Mouse (Mus musculus): ENCODE measurements around the gene Cbx1. TPM values are rescaled to one million over a fixed set of nuclear protein-coding genes. Genes with fewer than 3 reads are reported as not detected.

Cbx1 gene
- total RNA-seq (2017): 31.6 to 66.7 TPM (median 54.0 TPM) in 3 replicates

DNA sequence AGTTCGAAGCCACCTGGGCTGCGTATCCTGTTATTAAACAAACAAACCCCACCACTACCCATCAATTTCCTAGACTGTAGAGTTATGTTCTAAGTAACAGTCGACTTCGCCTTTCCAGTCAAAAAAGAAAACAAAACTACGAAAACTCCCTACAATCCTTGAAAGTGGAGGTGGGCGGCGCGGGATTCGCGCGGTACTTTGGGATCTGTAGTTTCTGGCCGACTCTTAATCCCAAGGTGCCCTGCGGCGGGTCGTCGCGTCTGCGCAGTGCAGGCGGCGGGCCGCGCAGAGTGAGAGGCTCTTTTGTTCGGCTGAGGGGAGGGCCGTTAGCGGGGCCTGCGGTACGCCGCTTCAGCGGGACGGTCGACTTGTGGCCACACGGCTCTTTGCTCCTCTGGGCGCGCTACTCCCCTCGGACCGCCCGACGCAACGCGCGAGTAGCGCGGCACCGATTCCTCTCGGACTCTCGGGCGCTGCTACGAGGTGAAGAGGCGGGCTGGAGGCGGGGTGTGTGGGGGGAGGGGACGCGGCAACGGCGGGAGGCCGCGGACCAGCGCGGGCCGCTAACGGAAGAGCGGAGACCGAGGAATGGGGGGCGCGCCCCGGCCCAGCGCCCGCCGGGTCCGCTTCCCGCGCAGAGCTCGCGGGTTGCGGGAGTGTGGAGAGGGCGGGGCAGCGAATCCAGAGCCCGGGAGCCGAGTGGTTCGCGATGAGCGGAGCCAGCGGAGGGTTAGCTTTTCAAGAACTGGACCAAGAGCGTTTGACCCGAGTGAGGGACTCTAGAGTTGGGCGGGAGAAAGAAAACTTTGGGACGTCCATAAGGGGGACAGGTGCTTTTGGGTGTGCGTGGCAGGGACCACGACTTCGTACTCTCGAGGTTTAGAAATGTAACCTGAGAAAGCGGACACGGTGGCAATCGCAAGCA is at the start of gene Cbx1:
Gene Cbx1, plus strand, starts transcription at position 257 of the 925 bp plus-strand sequence.
- ATAC-seq (replicated peaks; ENCODE audit: insufficient number of reproducible peaks, low FRiP score, low TSS enrichment, poor library complexity, severe bottlenecking): peak; percentile 95

DNA sequence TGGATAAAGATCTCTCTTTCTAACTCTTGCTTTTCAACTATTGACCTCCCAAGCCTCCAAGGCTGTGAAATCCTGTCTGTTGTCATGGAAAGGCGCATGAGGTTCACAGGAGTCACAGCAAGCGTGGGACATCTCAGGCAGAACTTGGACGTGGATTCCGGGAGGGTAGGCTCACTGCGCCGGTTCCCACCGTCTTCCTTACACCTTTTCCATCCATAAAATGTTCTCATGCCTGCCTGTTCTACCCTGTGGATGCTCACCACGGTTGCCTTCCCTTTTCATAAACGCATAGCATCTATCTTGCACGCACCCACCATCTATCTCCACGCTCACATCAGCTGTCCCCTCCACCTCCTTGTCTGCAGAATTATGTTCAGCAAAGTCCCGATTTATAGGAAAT is 48.1 kb upstream of the Cbx1 start:
- ATAC-seq (replicated peaks; ENCODE audit: insufficient number of reproducible peaks, low FRiP score, low TSS enrichment, poor library complexity, severe bottlenecking): no peak

DNA sequence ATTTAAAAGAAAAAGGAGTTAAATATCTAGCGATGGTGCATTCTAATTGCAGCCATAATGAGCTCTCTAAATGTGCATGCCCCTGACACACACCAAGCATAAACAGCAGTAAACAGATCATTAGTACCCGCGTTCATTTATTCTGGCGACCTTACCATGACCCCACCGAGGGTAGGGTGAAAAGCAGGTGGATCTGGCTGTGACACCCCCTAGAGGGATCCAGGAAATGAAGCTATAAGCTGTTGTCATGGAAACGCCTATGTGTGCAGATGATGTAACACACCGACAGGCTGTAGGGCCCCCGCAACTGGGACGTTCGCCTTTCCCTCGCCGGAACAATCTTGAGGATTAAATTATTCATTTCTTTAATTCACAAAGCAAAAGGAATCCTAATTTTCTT is 46.9 kb upstream of the Cbx1 start:
- no peak for ATAC-seq (replicated peaks; ENCODE audit: insufficient number of reproducible peaks, low FRiP score, low TSS enrichment, poor library complexity, severe bottlenecking)

DNA sequence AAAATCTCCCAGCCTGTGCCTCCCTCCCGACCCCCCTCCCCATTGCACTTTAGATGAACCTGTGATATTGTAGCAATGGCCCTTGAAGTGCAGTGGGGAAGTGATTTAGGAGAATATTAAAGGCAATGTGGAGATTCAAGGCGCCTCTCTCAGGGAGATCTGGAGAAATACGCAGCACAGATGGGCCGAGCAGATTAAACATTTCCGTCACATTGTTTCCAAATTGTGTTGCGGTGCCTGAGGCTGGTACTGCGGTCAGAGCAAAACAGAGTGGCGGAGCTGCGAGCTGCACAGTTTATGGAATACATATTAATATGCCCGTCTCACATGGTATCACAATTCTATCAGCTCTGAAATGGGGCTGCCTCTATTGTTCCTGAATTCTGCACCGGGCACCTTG is 45.9 kb upstream of the Cbx1 start:
- no peak for ATAC-seq (replicated peaks; ENCODE audit: insufficient number of reproducible peaks, low FRiP score, low TSS enrichment, poor library complexity, severe bottlenecking)

DNA sequence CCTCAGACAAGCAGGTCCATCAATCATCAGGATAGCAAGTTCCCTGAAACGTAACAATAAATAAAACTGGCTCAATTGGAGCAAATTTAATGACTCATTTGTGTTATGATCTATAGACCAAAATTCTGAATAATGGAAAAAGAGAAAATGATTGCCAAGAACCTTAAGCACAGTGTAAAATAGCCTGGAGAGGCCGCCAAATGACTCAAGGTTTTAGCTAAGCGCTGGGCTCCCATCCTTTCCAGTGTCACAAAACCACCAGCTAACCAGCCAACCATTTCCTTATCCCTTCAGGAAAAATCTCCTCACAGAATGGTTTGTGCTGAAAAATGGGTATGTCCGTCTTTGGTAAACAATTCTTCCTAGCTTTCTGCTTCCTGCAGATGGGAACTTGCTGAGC is 45.0 kb upstream of the Cbx1 start:
- ATAC-seq (replicated peaks; ENCODE audit: insufficient number of reproducible peaks, low FRiP score, low TSS enrichment, poor library complexity, severe bottlenecking): no peak

DNA sequence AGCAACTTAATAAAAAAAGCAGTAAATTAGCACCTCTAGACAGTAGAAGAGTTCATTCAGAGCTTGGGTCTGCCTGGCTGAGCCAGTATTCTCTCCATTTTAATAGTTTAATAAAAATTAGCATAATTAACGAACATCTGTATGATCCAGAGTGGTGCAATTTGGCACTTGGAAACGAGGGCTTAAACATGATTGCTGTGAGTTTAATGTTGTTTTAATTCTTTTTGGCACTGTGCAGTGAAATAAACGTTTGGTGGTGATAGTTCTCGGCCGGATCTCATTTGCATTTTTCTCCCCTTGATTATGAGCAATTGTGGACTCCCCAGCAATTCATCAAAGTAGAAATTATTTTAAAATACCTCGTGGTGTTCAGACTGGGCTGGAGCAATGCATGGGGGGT is 42.3 kb upstream of the Cbx1 start:
- ATAC-seq (replicated peaks; ENCODE audit: insufficient number of reproducible peaks, low FRiP score, low TSS enrichment, poor library complexity, severe bottlenecking): no peak

DNA sequence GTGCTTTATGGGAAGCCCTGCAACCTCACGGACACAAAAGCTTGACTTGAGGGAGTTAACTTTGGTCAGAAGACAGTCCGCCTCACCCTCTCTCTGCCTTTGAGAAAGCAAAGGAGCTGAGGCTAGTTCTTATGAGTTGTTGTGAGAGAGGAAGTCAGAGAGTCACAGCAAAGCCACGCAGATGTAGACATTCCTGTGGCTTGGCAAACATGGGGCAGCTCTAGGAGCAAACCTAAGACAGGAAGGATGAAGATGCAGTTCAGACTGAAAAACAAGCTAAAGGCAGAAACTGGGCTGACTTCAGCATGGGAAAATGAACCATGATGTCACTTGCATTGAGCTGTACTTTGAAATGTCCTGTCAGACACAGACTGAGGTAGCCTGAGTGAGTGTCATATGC is 41.4 kb upstream of the Cbx1 start:
- no peak for ATAC-seq (replicated peaks; ENCODE audit: insufficient number of reproducible peaks, low FRiP score, low TSS enrichment, poor library complexity, severe bottlenecking)

DNA sequence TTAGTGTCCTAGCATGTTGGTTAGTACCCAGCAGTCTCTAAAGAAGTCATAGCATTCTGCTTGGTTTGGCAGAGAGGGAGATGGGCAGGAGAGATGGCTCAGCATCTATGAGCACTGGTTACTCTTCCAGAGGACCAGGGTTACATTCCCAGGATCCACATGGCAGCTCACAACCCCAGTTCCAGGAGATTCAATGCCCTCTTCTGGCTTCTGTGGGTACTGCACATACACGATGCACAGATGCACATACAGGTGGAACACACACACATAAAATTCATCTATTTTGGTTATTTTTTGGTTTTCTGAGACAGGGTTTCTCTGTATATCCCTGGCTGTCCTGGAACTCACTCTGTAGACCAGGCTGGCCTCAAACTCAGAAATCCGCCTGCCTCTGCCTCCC is 33.6 kb upstream of the Cbx1 start:
- no peak for ATAC-seq (replicated peaks; ENCODE audit: insufficient number of reproducible peaks, low FRiP score, low TSS enrichment, poor library complexity, severe bottlenecking)

DNA sequence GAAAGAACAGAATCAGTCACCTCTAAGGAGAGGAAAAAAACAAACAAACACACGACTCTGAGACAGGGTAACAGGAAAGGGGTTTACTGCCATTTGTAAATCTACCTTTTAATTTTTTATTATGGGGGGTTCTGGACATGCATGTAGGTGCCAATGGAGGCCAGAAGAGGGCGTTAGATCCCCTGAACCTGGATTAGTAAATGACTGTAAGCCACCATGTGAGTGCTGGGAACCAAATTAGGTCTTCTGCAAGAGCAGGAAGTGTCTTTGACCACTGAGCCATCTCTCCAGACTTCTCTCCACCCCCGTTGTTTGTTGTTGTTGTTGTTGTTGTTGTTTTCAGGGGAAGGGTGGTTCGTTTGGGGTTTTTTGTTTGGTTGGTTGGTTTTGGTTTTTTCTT is 31.5 kb upstream of the Cbx1 start:
- ATAC-seq (replicated peaks; ENCODE audit: insufficient number of reproducible peaks, low FRiP score, low TSS enrichment, poor library complexity, severe bottlenecking): no peak

DNA sequence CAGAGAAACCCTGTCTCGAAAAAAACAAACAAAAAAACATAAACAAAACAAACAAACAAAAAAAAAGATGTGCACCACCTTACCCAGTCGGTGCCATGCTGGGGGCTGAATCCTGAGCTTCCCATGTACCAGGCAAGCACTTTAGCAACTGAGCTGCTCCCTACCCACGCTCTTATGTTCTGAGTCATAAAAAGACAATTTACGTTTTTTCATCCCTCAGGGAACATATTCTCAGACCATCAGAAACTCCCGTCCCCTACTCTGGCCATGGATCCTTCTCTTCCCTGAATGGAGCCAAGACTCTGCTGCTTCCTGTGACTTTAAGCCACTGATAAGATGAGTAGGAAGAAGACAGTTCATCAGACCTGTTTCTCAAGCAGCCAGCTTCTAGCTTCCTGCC is 30.5 kb upstream of the Cbx1 start:
- no peak for ATAC-seq (replicated peaks; ENCODE audit: insufficient number of reproducible peaks, low FRiP score, low TSS enrichment, poor library complexity, severe bottlenecking)

DNA sequence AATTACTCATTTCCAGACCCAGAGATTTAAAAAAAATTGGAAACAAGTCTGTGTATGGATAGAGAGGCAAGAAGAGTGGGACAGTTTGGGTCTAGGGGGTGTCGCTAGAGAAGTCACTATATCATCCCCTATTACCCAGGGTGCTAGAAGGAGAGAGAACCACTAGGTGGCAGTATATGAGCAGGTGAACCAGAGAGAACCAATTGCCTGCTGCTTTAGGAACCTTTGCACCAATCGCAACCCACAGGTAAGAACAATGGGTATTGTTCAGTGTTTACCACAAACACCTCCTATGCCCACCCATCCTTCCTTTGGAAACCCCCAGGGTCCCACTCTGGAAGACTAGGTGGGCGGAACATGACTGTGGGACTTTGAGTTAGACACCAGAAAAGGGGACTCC is 28.9 kb upstream of the Cbx1 start:
- peak; percentile 87 for ATAC-seq (replicated peaks; ENCODE audit: insufficient number of reproducible peaks, low FRiP score, low TSS enrichment, poor library complexity, severe bottlenecking)

DNA sequence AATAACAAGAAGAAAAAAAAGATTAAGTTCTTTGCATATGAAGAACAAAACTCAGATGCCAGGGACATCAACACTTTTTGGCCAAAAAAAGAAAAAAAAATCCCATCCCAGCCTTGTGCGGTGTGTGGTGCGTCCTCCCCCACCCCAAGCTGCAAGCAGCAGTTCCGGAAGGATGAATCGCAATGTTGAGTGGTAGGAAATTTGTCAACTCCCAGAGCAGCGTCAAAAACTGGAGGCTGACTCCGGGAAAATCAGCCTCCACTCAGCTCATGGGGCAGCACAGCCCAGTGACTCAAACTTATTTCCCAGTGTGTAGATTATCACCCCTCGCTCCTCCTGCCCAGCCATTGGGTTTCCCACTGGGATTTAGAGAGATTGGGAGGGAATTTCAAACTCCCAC is 26.9 kb upstream of the Cbx1 start:
- ATAC-seq (replicated peaks; ENCODE audit: insufficient number of reproducible peaks, low FRiP score, low TSS enrichment, poor library complexity, severe bottlenecking): no peak

DNA sequence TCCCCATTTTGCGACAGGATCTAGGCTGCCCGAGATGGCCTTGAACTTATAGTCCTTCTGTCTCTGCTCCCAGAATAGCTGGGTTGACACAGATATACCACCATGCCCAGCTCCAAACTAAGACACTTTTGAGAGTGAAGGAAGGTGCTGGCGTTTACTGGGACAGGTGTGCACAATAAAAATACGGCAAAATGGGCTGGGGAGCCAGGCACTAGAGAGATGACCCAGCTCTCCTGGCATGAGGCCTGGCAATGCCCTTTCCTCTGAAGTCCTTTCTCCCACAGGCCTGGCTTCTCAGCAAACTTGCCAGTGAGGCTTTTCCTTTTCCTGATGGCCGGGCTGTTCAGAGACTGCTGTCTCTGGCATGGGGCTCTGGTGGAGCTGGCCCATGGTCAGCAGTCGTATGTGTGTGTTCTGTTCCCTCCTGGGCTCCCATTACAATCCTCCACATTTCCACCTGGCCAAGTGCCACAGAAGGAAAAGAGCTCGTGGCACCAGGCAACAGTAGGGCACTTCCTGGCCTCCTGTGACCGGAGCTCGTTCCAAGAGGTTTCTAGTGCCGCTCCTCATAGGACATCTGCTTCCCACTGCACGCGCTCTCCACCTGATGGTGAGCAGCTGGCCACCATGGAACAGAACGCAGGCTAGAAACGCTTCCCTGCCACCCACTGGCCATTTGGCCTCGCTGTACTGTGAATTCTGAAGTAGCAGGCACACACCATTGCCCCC is 26.0 kb upstream of the Cbx1 start:
- ATAC-seq (replicated peaks; ENCODE audit: insufficient number of reproducible peaks, low FRiP score, low TSS enrichment, poor library complexity, severe bottlenecking): no peak

DNA sequence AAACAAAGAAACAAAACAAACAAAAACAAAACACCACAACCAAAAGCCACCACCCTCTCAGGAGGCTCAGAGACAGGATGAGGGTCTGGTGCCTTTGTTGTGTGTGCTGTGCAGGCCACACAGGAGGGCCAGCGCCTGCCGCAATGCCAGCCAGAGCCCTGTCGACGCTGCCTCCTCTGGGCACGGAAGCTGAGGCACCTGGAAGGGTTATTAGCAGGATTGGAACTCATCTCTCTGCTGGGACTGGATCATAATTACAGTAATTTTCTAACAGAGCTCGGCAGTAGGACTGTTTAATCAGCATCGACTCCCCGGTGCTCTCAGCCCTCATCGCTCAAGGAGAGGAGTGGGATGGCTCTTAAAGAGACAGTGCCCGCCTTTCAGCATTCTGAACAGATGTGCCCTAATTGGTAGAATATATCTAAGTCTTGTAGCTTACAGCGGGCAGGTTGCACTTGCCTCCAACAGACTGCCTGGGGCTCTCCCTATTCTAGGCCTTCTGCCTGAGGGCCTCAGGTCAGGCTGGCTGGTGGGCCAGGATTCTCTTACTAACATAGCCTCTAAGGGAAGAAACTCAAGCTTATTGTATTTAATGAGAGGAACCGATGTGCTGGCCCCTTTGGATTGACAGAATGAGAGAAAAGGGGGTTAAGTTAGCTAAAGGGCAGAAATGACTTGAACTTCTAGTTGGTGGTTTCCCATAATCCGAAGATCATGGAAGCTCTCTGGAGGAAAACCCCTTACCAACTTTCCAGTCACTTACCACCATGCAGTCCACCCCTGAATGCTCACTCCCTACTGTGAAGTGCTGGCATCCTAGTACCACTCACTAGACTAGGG is 24.2 kb upstream of the Cbx1 start:
- ATAC-seq (replicated peaks; ENCODE audit: insufficient number of reproducible peaks, low FRiP score, low TSS enrichment, poor library complexity, severe bottlenecking): no peak

DNA sequence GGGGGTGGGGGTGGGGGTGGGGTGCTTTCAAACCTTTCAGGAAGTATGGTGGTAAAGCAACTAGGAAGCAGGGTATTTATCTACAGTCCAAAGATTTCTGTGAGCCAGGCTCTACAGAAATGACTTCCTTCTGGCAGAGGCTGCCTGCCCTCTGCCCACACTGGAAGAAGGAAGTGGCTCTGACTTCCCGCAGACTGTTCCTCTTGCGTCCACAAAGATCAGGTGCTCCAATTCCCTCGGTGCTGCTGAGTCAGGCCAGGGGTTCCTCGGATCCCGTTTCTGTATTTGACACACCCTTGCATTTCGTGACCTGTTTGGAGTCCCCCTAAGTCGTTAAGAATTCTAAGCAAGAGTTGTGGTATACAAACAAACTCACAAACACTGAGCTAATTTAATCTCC is 23.3 kb upstream of the Cbx1 start:
- ATAC-seq (replicated peaks; ENCODE audit: insufficient number of reproducible peaks, low FRiP score, low TSS enrichment, poor library complexity, severe bottlenecking): peak; percentile 87

DNA sequence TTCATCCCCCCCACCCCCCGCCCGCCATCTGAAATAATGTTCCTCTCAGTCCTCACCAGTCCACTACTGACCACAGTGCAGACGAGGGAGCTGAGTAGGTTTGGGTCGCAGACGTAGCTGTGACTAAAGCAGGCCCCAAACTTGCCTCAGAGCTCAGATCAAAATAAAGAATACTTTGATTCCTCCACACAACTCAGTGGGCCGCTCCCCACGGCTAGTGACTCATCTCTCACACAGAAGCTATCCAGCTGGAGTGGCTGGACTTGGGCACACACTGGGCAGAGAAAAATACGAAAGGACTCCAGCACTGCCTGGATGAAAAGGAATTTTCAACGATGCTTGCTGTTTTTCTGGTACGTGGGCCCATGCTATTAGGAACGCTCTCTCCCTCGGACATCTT is 22.4 kb upstream of the Cbx1 start:
- ATAC-seq (replicated peaks; ENCODE audit: insufficient number of reproducible peaks, low FRiP score, low TSS enrichment, poor library complexity, severe bottlenecking): no peak

DNA sequence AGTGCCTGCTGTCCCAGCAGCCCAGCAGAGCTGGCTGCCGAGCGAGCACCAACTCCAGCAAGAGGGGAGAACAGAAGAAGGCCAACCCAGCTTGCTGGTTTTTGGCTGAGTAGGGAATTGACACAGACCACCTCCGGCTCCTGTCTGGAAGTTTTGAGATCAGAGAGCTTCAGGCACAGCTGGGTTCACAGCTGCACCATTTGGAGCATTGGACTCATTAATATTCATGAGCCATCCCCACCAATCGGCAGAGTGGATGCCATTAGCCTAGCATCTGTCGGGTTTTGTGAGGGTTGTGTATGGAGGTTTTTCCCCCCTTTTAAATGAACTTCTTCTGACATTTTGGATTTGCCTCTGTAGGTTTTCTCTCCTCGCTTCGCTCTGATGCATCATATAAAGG is 21.8 kb upstream of the Cbx1 start:
- no peak for ATAC-seq (replicated peaks; ENCODE audit: insufficient number of reproducible peaks, low FRiP score, low TSS enrichment, poor library complexity, severe bottlenecking)

DNA sequence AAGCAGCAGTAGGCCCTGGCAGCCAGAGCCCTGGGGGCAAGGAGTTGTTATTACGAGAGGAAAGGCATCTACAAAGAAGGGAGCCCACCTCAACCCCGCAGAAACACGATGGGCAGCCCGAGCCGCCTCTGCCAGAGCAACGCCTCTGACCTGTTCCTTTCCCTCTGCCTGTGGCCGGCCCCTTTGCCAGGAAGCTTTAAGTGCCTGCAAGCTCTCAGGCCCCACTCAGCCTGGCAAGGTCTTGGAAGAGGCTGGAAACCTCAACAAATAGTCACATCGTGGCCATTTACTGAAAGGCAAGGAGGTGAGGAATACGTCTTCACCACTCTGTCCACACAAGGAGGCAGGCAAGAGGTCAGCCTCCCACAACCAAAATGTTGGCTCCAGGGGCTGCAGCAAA is 20.7 kb upstream of the Cbx1 start:
- ATAC-seq (replicated peaks; ENCODE audit: insufficient number of reproducible peaks, low FRiP score, low TSS enrichment, poor library complexity, severe bottlenecking): no peak

DNA sequence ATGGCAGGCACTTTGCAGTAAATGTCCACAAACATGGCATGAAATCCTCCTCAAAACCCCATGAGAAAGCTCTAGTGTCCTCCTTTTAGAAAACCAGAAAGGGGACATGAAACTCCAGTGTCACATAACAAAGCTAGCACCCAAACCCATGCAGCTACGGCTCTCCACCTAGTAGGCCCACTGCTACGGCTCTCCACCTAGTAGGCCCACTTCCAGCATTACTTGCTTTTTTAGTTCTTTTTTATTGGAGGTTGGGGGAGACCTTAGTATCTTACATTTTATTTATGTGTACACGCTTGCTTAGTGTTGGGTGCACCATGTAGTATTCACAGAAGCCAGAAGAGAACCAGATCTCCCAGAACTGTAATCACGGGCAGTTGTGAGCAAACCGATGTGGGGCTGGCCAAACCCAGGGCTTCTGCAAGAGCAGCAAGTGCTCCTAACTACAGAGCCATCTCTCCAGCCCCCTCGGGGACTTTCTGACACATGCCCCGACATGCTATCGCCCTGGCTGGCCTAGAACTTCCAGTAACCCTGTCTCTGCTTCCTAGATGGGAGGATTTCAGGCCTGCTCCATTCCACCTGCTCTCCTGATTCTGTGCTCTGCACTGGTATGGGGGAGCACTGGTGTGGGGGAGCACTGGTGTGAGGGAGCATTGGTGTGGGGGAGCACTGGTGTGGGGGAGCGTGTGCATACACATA is 17.5 kb upstream of the Cbx1 start:
- ATAC-seq (replicated peaks; ENCODE audit: insufficient number of reproducible peaks, low FRiP score, low TSS enrichment, poor library complexity, severe bottlenecking): no peak
